Comparison of ENCODE assay signal across 25 mouse cellular contexts in the genomic region with DNA sequence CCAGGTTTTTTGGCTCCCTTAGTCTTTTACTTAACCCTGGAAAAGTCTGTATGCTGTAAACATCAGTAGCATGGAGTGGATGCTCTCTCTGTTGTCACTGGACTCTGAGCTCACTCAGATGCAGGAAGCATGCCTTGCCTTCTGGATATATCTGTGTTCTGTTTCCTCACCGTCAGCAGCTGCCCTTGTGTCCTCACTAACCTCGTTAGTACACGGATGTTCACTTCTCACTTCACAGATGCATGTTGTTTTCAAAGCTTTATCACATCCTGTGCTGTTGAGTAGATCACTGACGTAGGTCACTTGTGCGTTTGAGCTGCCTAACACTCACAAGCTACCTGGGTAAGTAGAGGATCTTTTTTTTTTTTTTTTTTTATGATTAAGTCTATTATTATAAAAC.
DNase-seq lines count a peak whose midpoint lies in the region; TF ChIP-seq lines count a peak whose summit lies in the region.
"Had no signal": no experiment of that assay in that cellular context is flagged by ENCODE, and none has a peak within 500 bp of the region (broad histone marks: within the 10 kb centered on the region; RNA-seq: fewer than 3 reads in every experiment).

No protein-coding gene starts in this region.

- DNase-seq in layer of hippocampus, adult 2 months (ENCODE audit: low spot score in 2 of 2) = no peak
- DNase-seq in layer of hippocampus, adult 18-20 months (ENCODE audit: low spot score in 2 of 2) = no peak
- peak; percentile 36 for DNase-seq in MN1 (ENCODE audit: low spot score)
- peak; percentile 19 for DNase-seq in thymus, adult 2 months
- DNase-seq in thymus, postnatal 36 days = peak; percentile 13 to 43
- DNase-seq in cerebellum, postnatal 10 days = no peak
- no peak for DNase-seq in left cerebral cortex, postnatal 25 days (ENCODE audit: low spot score in 2 of 2)
- no peak for DNase-seq in ovary, adult 18-20 months (ENCODE audit: low spot score)
- DNase-seq: adrenal gland, postnatal 10 days; cerebellum, adult 8-10 months; heart, adult 2 months; heart, postnatal 10 days; kidney, adult 18-20 months; kidney, postnatal 36 days; layer of hippocampus, postnatal 36 days; right cerebral cortex, postnatal 25 days; spleen, adult 18-20 months had no signal

- no peaks in the 10 kb centered on the region for H3K27me3 ChIP-seq in thymus, adult 2 months (ENCODE audit: control insufficient read depth, insufficient read depth, low read length)
- H3K27me3 ChIP-seq: embryonic facial prominence, embryonic 13.5 days; heart, embryonic 13.5 days; limb, embryonic 12.5 days; midbrain, embryonic 13.5 days; neural tube, embryonic 15.5 days had no signal

- peaks cover 6% of the 10 kb centered on the region for H3K4me1 ChIP-seq in thymus, adult 2 months (replicated peaks; ENCODE audit: control insufficient read depth, insufficient read depth, low read length)
- H3K4me1 ChIP-seq: embryonic facial prominence, embryonic 13.5 days; limb, embryonic 12.5 days had no signal

- no peak overlapping the region for H3K4me3 ChIP-seq in layer of hippocampus, adult 2 months
- no peak overlapping the region for H3K4me3 ChIP-seq in thymus, adult 2 months (ENCODE audit: control insufficient read depth, insufficient read depth, low read length)
- H3K4me3 ChIP-seq: embryonic facial prominence, embryonic 13.5 days; erythroblast, embryonic 14.5 days; heart, adult 2 months; heart, embryonic 13.5 days; limb, embryonic 12.5 days; midbrain, embryonic 13.5 days; neural tube, embryonic 15.5 days had no signal

- intact Hi-C loops in left cerebral cortex, postnatal 25 days (cut with DNase I) = no loop called here

- no peak for TF ChIP-seq POLR2A in thymus, adult 2 months (IDR thresholded peaks at IDR 0.05; ENCODE audit: control insufficient read depth, extremely low read depth, insufficient read depth, low read length, poor library complexity)

- peak overlapping the region; percentile 80; the same call in 1 of the 2 replicates for H3K27ac ChIP-seq in layer of hippocampus, adult 2 months
- H3K27ac ChIP-seq in thymus, adult 2 months (ENCODE audit: control insufficient read depth, insufficient read depth, low read length) = no peak overlapping the region
- H3K27ac ChIP-seq: embryonic facial prominence, embryonic 13.5 days; heart, adult 2 months; heart, embryonic 13.5 days; hindbrain, embryonic 14.5 days; limb, embryonic 12.5 days; macrophage; midbrain, embryonic 13.5 days; neural tube, embryonic 15.5 days had no signal

- no peaks in the 10 kb centered on the region for H3K36me3 ChIP-seq in thymus, adult 2 months (ENCODE audit: control insufficient read depth, insufficient read depth, low read length)

- WGBS in thymus, adult 2 months = 61% methylated on average over 5 of the region's 5 CpGs

- no peak for TF ChIP-seq CTCF in layer of hippocampus, adult 2 months (conservative IDR thresholded peaks at IDR 0.05)
- TF ChIP-seq CTCF in thymus, adult 2 months (IDR thresholded peaks at IDR 0.05; ENCODE audit: borderline replicate concordance, control insufficient read depth, extremely low read depth, insufficient read depth, low read length, poor library complexity) = no peak

Comparison
In these comparisons a context has a peak if more than half of its experiments do, and no peak if none do; other contexts are left out.
1. DNase-seq: peak in MN1 (single experiment), thymus, adult 2 months (single experiment) and thymus, postnatal 36 days (2 of 2); none in layer of hippocampus, adult 2 months (0 of 2), layer of hippocampus, adult 18-20 months (0 of 2), cerebellum, postnatal 10 days (0 of 2), left cerebral cortex, postnatal 25 days (0 of 2) and ovary, adult 18-20 months (single experiment).